In the genomic region with DNA sequence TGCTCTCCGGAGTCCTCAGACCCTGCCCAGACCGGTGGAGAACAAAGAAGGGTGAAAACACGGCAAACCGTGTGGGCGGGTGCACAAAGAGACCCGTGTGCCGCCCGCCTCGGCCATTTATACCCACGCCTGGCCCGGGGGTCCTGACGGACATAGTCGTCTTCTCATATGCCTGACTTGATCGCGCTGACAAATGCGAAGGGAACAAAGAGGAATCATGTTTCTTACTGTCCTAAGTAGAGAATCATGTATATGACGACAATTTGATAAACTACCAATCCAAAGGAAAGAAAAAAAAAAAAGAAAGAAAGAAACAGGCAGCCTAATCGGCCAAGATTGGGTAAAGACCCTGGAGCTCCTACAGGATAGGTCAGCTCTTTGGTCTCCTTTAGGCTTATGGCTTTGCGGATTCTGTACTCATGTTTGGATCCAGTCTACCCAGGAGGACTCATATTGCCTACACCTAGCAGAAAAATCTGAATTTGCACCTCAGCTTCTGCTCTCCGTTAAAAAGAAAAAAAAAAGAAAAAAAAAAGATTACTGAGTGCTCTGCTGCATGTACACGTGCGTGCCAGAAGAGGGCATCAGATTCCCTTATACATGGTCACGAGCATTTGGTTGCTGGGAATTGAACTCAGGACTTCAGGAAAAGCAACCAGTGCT, we compare ENCODE assay signal across 8 mouse cellular contexts. TPM values are rescaled to one million over a fixed set of nuclear protein-coding genes. Genes with fewer than 3 reads are reported as not detected.
A peak's percentile ranks its signal among the peaks of the same experiment; 100 is the strongest.
DNase-seq lines count a peak whose midpoint lies in the region; ATAC-seq and TF ChIP-seq lines count a peak whose summit lies in the region.

No protein-coding gene starts in this region.

- TF ChIP-seq POLR2A in myocyte (IDR thresholded peaks at IDR 0.05; ENCODE audit: insufficient read length, low read depth) = peak; percentile 98

- peak overlapping the region; percentile 91 for H3K4me2 ChIP-seq in heart, embryonic 12.5 days
- H3K4me2 ChIP-seq in kidney, embryonic 15.5 days = peak overlapping the region; percentile 82
- H3K4me2 ChIP-seq in liver, embryonic 11.5 days = peak overlapping the region; percentile 70
- peak overlapping the region; percentile 58 for H3K4me2 ChIP-seq in myocyte (ENCODE audit: low read depth)

- peak overlapping the region; percentile 99 for H3K9ac ChIP-seq in heart, embryonic 12.5 days
- H3K9ac ChIP-seq in kidney, embryonic 15.5 days = peak overlapping the region; percentile 91
- H3K9ac ChIP-seq in liver, embryonic 11.5 days (ENCODE audit: low read depth, low read length) = peak overlapping the region; percentile 100

- peak; percentile 86 for ATAC-seq in erythroblast, adult 5-6 weeks (replicated peaks; ENCODE audit: low FRiP score, poor library complexity, severe bottlenecking)
- ATAC-seq in heart, embryonic 12.5 days (ENCODE audit: insufficient number of reproducible peaks, low FRiP score) = peak; percentile 83
- ATAC-seq in kidney, embryonic 15.5 days (replicated peaks; ENCODE audit: low FRiP score) = peak; percentile 78
- peak; percentile 66 for ATAC-seq in liver, embryonic 11.5 days (replicated peaks; ENCODE audit: low FRiP score)

- peak overlapping the region; percentile 48 for H3ac ChIP-seq in myocyte (ENCODE audit: control insufficient read depth, insufficient read length)

- peaks cover 23% of the 10 kb centered on the region for H3K36me3 ChIP-seq in heart, embryonic 12.5 days
- H3K36me3 ChIP-seq in kidney, embryonic 15.5 days = peaks cover 22% of the 10 kb centered on the region
- peaks cover 20% of the 10 kb centered on the region for H3K36me3 ChIP-seq in liver, embryonic 11.5 days (ENCODE audit: control insufficient read depth, insufficient read depth, low read length)
- H3K36me3 ChIP-seq in myocyte (ENCODE audit: control insufficient read depth, insufficient read depth) = peaks cover 14% of the 10 kb centered on the region
- 0 out of 2 replicates have a peak, but pooled peaks cover 2% of the 10 kb centered on the region for H3K36me3 ChIP-seq in splenic B cell, adult 2 months (ENCODE audit: control insufficient read depth, insufficient read depth, low read length, poor library complexity, severe bottlenecking)

- peak overlapping the region; percentile 77 for H3K27ac ChIP-seq in heart, embryonic 12.5 days (ENCODE audit: poor library complexity, severe bottlenecking)
- H3K27ac ChIP-seq in kidney, embryonic 15.5 days = peak overlapping the region; percentile 93
- peak overlapping the region; percentile 99 for H3K27ac ChIP-seq in liver, embryonic 11.5 days (ENCODE audit: low read depth, low read length)

- H3K27me3 ChIP-seq in heart, embryonic 12.5 days (replicated peaks) = peaks cover 13% of the 10 kb centered on the region; the same call in 1 of the 2 replicates
- H3K27me3 ChIP-seq in kidney, embryonic 15.5 days = peaks cover 8% of the 10 kb centered on the region; the same call in 1 of the 2 replicates
- peaks cover 3% of the 10 kb centered on the region; the same call in 1 of the 2 replicates for H3K27me3 ChIP-seq in liver, embryonic 11.5 days (replicated peaks; ENCODE audit: control insufficient read depth, insufficient read depth, low read length)
- no peaks in the 10 kb centered on the region for H3K27me3 ChIP-seq in myocyte (ENCODE audit: control insufficient read depth, insufficient read depth, insufficient read length)
- no peaks in the 10 kb centered on the region for H3K27me3 ChIP-seq in splenic B cell, adult 2 months (ENCODE audit: control insufficient read depth, insufficient read depth, low read length, poor library complexity, severe bottlenecking)

- WGBS in heart, embryonic 12.5 days = under 1% methylated on average over 23 of the region's 23 CpGs
- under 1% methylated on average over 23 of the region's 23 CpGs for WGBS in kidney, embryonic 15.5 days
- WGBS in liver, embryonic 11.5 days = under 1% methylated on average over 23 of the region's 23 CpGs

- peaks cover 14% of the 10 kb centered on the region for H3K4me1 ChIP-seq in heart, embryonic 12.5 days (replicated peaks)
- H3K4me1 ChIP-seq in kidney, embryonic 15.5 days = peaks cover 18% of the 10 kb centered on the region
- peaks cover 6% of the 10 kb centered on the region; the same call in 1 of the 2 replicates for H3K4me1 ChIP-seq in liver, embryonic 11.5 days (replicated peaks; ENCODE audit: control insufficient read depth, insufficient read depth, low read length)

- peak; percentile 80 for DNase-seq in CD4-positive helper T cell, adult 2 months (ENCODE audit: low read depth, low spot score)
- peak; percentile 61 for DNase-seq in brain, embryonic 18.5 days (ENCODE audit: low read depth, low spot score)
- peak; percentile 89 for DNase-seq in liver, embryonic 11.5 days (ENCODE audit: low spot score)
- DNase-seq in splenic B cell, adult 2 months (ENCODE audit: low read depth, low spot score) = peak; percentile 87

- H3K9me3 ChIP-seq in heart, embryonic 12.5 days (replicated peaks) = no peaks in the 10 kb centered on the region
- no peaks in the 10 kb centered on the region for H3K9me3 ChIP-seq in kidney, embryonic 15.5 days (replicated peaks)
- H3K9me3 ChIP-seq in liver, embryonic 11.5 days (ENCODE audit: control insufficient read depth, low read length) = no peaks in the 10 kb centered on the region

- peaks cover 18% of the 10 kb centered on the region for H3K79me2 ChIP-seq in myocyte (ENCODE audit: control insufficient read depth, insufficient read depth)

- H3K4me3 ChIP-seq in heart, embryonic 12.5 days = peak overlapping the region; percentile 94
- H3K4me3 ChIP-seq in kidney, embryonic 15.5 days (replicated peaks) = peak overlapping the region; percentile 98
- peak overlapping the region; percentile 94 for H3K4me3 ChIP-seq in liver, embryonic 11.5 days (ENCODE audit: low read depth, low read length)
- peak overlapping the region; percentile 99 for H3K4me3 ChIP-seq in myocyte

TF ChIP-seq in myocyte, 11 proteins besides CTCF, POLR2A, EP300 and RAD21 (continues in another document):
- no peak for TF ChIP-seq SRF (IDR thresholded peaks at IDR 0.05; ENCODE audit: control insufficient read depth, insufficient read length, low read depth)
- no peak for TF ChIP-seq TCF12 (IDR thresholded peaks at IDR 0.05; ENCODE audit: insufficient read depth, poor library complexity, severe bottlenecking)
- TF ChIP-seq TCF3 (IDR thresholded peaks at IDR 0.05; ENCODE audit: insufficient read length, low read depth) = no peak
- TF ChIP-seq REST (IDR thresholded peaks at IDR 0.05; ENCODE audit: insufficient read depth, insufficient read length) = no peak
- TF ChIP-seq USF1 (IDR thresholded peaks at IDR 0.05; ENCODE audit: low read depth) = no peak
- no peak for TF ChIP-seq MYOD1 (IDR thresholded peaks at IDR 0.05; ENCODE audit: control insufficient read depth in 1 of 3, insufficient read length in 2 of 3, low read depth in 2 of 3)
- peak; percentile 97 for TF ChIP-seq POLR2AphosphoS2 (IDR thresholded peaks at IDR 0.05; ENCODE audit: insufficient read length, low read depth)
- no peak for TF ChIP-seq CEBPB (IDR thresholded peaks at IDR 0.05; ENCODE audit: insufficient read depth, poor library complexity, severe bottlenecking)
- TF ChIP-seq MYOG (IDR thresholded peaks at IDR 0.05; ENCODE audit: control insufficient read depth in 1 of 3, insufficient read depth in 1 of 3, insufficient read length in 2 of 3, low read depth in 2 of 3) = no peak
- TF ChIP-seq E2F4 (IDR thresholded peaks at IDR 0.05; ENCODE audit: insufficient read depth) = peak; percentile 22

RNA-seq across cellular contexts. Expression of gene Hspa1b, which starts 6.5 kb away (rescaled TPM):
- 4.0 and 7.3 TPM in 2 replicates for total RNA-seq in erythroblast, adult 5-6 weeks (2015; ENCODE audit: low replicate concordance)
- 4.3 and 7.9 TPM in 2 replicates for total RNA-seq in erythroblast, adult 5-6 weeks (2017; ENCODE audit: low replicate concordance)
- polyA plus RNA-seq in heart, embryonic 12.5 days (2016; fragmentation: Nextera tagmentation; extraction: Ambion mirVana) = 0.12 and 0.13 TPM in 2 replicates
- polyA plus RNA-seq in kidney, embryonic 15.5 days (2015; fragmentation: Nextera tagmentation; extraction: Ambion mirVana) = 0.49 and 0.53 TPM in 2 replicates
- polyA plus RNA-seq in liver, embryonic 11.5 days (2014; fragmentation: Nextera tagmentation; extraction: Ambion mirVana) = 0.14 and 0.41 TPM in 2 replicates
- 7.3 TPM for polyA plus RNA-seq in myocyte (2012; fragmentation: generic; extraction: Trizol)

RNA-seq across cellular contexts. Expression of gene Gm20481, which starts 17.2 kb away (rescaled TPM):
- not detected in 2 replicates for total RNA-seq in erythroblast, adult 5-6 weeks (2015; ENCODE audit: low replicate concordance)
- not detected in 2 replicates for total RNA-seq in erythroblast, adult 5-6 weeks (2017; ENCODE audit: low replicate concordance)
- not detected in 2 replicates for polyA plus RNA-seq in heart, embryonic 12.5 days (2016; fragmentation: Nextera tagmentation; extraction: Ambion mirVana)
- not detected in 2 replicates for polyA plus RNA-seq in kidney, embryonic 15.5 days (2015; fragmentation: Nextera tagmentation; extraction: Ambion mirVana)
- polyA plus RNA-seq in liver, embryonic 11.5 days (2014; fragmentation: Nextera tagmentation; extraction: Ambion mirVana) = not detected in 2 replicates
- not detected for polyA plus RNA-seq in myocyte (2012; fragmentation: generic; extraction: Trizol)

RNA-seq across cellular contexts. Expression of gene Hspa1a, which starts 19.4 kb away (rescaled TPM):
- 1.5 and 2.9 TPM in 2 replicates for total RNA-seq in erythroblast, adult 5-6 weeks (2015; ENCODE audit: low replicate concordance)
- total RNA-seq in erythroblast, adult 5-6 weeks (2017; ENCODE audit: low replicate concordance) = 5.0 and 5.4 TPM in 2 replicates
- polyA plus RNA-seq in heart, embryonic 12.5 days (2016; fragmentation: Nextera tagmentation; extraction: Ambion mirVana) = 6.2 and 6.4 TPM in 2 replicates
- 7.8 and 8.4 TPM in 2 replicates for polyA plus RNA-seq in kidney, embryonic 15.5 days (2015; fragmentation: Nextera tagmentation; extraction: Ambion mirVana)
- 4.7 and 5.7 TPM in 2 replicates for polyA plus RNA-seq in liver, embryonic 11.5 days (2014; fragmentation: Nextera tagmentation; extraction: Ambion mirVana)
- polyA plus RNA-seq in myocyte (2012; fragmentation: generic; extraction: Trizol) = 1.8 TPM

RNA-seq across cellular contexts. Expression of gene Hspa1l, which starts 20.0 kb away (rescaled TPM):
- not detected in 2 replicates for total RNA-seq in erythroblast, adult 5-6 weeks (2015; ENCODE audit: low replicate concordance)
- not detected in 2 replicates for total RNA-seq in erythroblast, adult 5-6 weeks (2017; ENCODE audit: low replicate concordance)
- 2.9 and 3.1 TPM in 2 replicates for polyA plus RNA-seq in heart, embryonic 12.5 days (2016; fragmentation: Nextera tagmentation; extraction: Ambion mirVana)
- polyA plus RNA-seq in kidney, embryonic 15.5 days (2015; fragmentation: Nextera tagmentation; extraction: Ambion mirVana) = 0.81 and 1.6 TPM in 2 replicates
- polyA plus RNA-seq in liver, embryonic 11.5 days (2014; fragmentation: Nextera tagmentation; extraction: Ambion mirVana) = 0.66 and 1.5 TPM in 2 replicates
- polyA plus RNA-seq in myocyte (2012; fragmentation: generic; extraction: Trizol) = 1.3 TPM

RNA-seq across cellular contexts. Expression of gene Neu1, which starts 21.5 kb away (rescaled TPM):
- 12.3 and 12.9 TPM in 2 replicates for total RNA-seq in erythroblast, adult 5-6 weeks (2015; ENCODE audit: low replicate concordance)
- total RNA-seq in erythroblast, adult 5-6 weeks (2017; ENCODE audit: low replicate concordance) = 7.0 and 8.7 TPM in 2 replicates
- 20.8 and 21.5 TPM in 2 replicates for polyA plus RNA-seq in heart, embryonic 12.5 days (2016; fragmentation: Nextera tagmentation; extraction: Ambion mirVana)
- 33.7 and 37.0 TPM in 2 replicates for polyA plus RNA-seq in kidney, embryonic 15.5 days (2015; fragmentation: Nextera tagmentation; extraction: Ambion mirVana)
- polyA plus RNA-seq in liver, embryonic 11.5 days (2014; fragmentation: Nextera tagmentation; extraction: Ambion mirVana) = 24.4 and 26.4 TPM in 2 replicates
- polyA plus RNA-seq in myocyte (2012; fragmentation: generic; extraction: Trizol) = 30.1 TPM

Comparison
In these comparisons a context has a peak if more than half of its experiments do, and no peak if none do; other contexts are left out.
1. Peak in every context shown above with its lines: DNase-seq, ATAC-seq, H3K4me3 ChIP-seq and H3K27ac ChIP-seq.